Mouse (Mus musculus) embryonic facial prominence, embryonic 13.5 days (tissue): ENCODE data around the gene R3hdml. TPM values are rescaled to one million over a fixed set of nuclear protein-coding genes. Genes with fewer than 3 reads are reported as not detected.

Experiments
- ATAC-seq: fragments of 200-750 bp; cut with Nextera tagmentation; 2 replicates; pipeline ENCODE4 v1.8.0; 2017; ENCODE audit warnings: low read depth; ENCODE audit not compliant: insufficient number of reproducible peaks, insufficient read depth, low FRiP score, low TSS enrichment
- H3K27ac ChIP-seq: fragments of 300-500 bp; sonication (generic); 2 replicates; pipeline ENCODE4 v1.5.1; 2015; ENCODE audit warnings: moderate library complexity, mild to moderate bottlenecking, inconsistent platforms
- H3K27me3 ChIP-seq: fragments of 300-500 bp; sonication (generic); 2 replicates; pipeline ENCODE4 v1.6.1; 2015; ENCODE audit warnings: mild to moderate bottlenecking, inconsistent platforms
- H3K36me3 ChIP-seq: fragments of 300-500 bp; sonication (generic); 2 replicates; pipeline ENCODE4 v1.6.1; 2015; ENCODE audit warnings: mild to moderate bottlenecking, inconsistent platforms
- H3K4me1 ChIP-seq: fragments of 300-500 bp; sonication (generic); 2 replicates; pipeline ENCODE4 v1.6.1; 2015; ENCODE audit warnings: inconsistent platforms
- H3K4me2 ChIP-seq: fragments of 300-500 bp; sonication (generic); 2 replicates; pipeline ENCODE4 v1.6.1; 2015; ENCODE audit warnings: moderate library complexity, mild to moderate bottlenecking, inconsistent platforms
- H3K4me3 ChIP-seq: fragments of 300-500 bp; sonication (generic); 2 replicates; pipeline ENCODE4 v1.5.1; 2015; ENCODE audit warnings: mild to moderate bottlenecking, inconsistent platforms
- H3K9ac ChIP-seq: fragments of 300-500 bp; sonication (generic); 2 replicates; pipeline ENCODE4 v1.6.1; 2015; ENCODE audit warnings: mild to moderate bottlenecking, inconsistent platforms
- H3K9me3 ChIP-seq: fragments of 300-500 bp; sonication (generic); 2 replicates; pipeline ENCODE4 v1.6.1; 2016; ENCODE audit warnings: inconsistent platforms
- WGBS: fragments of 180-500 bp; shearing (Covaris S2); methylation state at CpG from one replicate; pipeline ENCODE4 v1.1.7; 2015; ENCODE audit warnings: mixed read lengths; 5-methylcytosine and 5-hydroxymethylcytosine counted together
- polyA plus RNA-seq: library from polyadenylated mRNA; unstranded; fragments of >200 nt; fragmentation: Nextera tagmentation; extraction: Ambion mirVana; gene quantifications from 2 replicates; pipeline ENCODE4 v1.2.1, GENCODE M21; 2015

The R3hdml gene
- polyA plus RNA-seq, 1 experiment from 2014 or later = not detected

DNA sequence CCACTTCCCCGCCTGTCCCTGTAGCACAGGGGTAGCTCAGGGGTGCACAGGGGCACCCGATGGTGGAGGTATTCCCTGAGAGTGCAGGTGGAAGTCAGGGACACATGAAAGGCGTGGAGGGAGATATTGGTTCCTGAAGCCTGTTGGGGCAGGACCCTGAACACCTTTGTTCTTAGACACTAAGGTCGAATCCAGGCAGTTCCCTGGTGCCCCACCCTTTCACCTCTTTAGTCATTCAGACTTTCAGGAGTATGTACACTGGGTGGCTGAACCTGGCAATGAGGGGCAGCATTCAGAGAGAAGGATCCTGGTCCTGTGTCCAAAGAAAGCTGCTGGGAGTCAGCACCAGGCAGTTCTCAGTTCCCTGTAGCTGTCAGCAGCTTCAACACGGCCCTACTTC, 29.7 kb upstream of the R3hdml start:
- no peak for ATAC-seq
- peaks cover 22% of the 10 kb centered on the region for H3K27me3 ChIP-seq
- H3K27ac ChIP-seq = no peak overlapping the region
- H3K36me3 ChIP-seq = peaks cover 6% of the 10 kb centered on the region
- H3K4me1 ChIP-seq = no peaks in the 10 kb centered on the region
- H3K9me3 ChIP-seq = no peaks in the 10 kb centered on the region
- H3K4me3 ChIP-seq = no peak overlapping the region
- H3K9ac ChIP-seq = no peak overlapping the region
- 86% methylated on average over 5 of the region's 5 CpGs for WGBS
- H3K4me2 ChIP-seq = no peak overlapping the region

GRCm38 (mm10) chr2:163462801-163463200, 29.3 kb upstream of the R3hdml start:
- no peak overlapping the region for H3K27ac ChIP-seq
- no peak overlapping the region for H3K4me3 ChIP-seq
- no peaks in the 10 kb centered on the region for H3K4me1 ChIP-seq
- peaks cover 20% of the 10 kb centered on the region for H3K27me3 ChIP-seq
- no peaks in the 10 kb centered on the region for H3K9me3 ChIP-seq
- H3K4me2 ChIP-seq = no peak overlapping the region
- H3K9ac ChIP-seq = no peak overlapping the region
- ATAC-seq = no peak
- WGBS = 77% methylated on average over 11 of the region's 11 CpGs
- H3K36me3 ChIP-seq = peaks cover 9% of the 10 kb centered on the region

- H3K9ac ChIP-seq = no peak overlapping the region
- no peaks in the 10 kb centered on the region for H3K9me3 ChIP-seq
- WGBS = 65% methylated on average over 10 of the region's 10 CpGs
- peaks cover 15% of the 10 kb centered on the region for H3K27me3 ChIP-seq
- H3K4me3 ChIP-seq = no peak overlapping the region
- no peak for ATAC-seq
- no peak overlapping the region for H3K4me2 ChIP-seq
- H3K36me3 ChIP-seq = peaks cover 15% of the 10 kb centered on the region
- no peaks in the 10 kb centered on the region for H3K4me1 ChIP-seq
- H3K27ac ChIP-seq = no peak overlapping the region
Observed at GRCm38 (mm10) chr2:163463251-163463769, 28.8 kb upstream of the R3hdml start.

DNA sequence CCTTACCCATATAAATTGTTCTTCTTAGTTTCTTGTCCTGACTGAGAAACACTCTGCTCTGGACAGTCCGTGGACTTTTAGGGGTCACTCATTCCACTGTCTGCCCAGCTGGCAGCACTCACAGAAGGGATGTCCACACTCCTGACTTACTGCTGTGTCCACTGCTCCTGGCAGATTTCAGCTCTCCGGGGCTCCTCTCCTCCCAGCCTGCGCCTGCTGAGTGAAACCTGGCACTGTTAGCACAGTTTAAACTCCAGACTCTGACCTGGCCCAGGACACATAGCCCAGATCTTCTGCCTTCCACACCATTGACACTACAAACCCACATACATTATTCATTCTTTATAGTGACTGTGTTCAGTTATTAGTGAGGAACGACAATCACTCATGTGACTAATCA, 28.1 kb upstream of the R3hdml start:
- peaks cover 8% of the 10 kb centered on the region for H3K27me3 ChIP-seq
- no peaks in the 10 kb centered on the region for H3K9me3 ChIP-seq
- peaks cover 21% of the 10 kb centered on the region for H3K36me3 ChIP-seq
- WGBS = 71% methylated on average over 4 of the region's 4 CpGs
- H3K27ac ChIP-seq = no peak overlapping the region
- no peaks in the 10 kb centered on the region for H3K4me1 ChIP-seq
- H3K9ac ChIP-seq = no peak overlapping the region
- ATAC-seq = no peak
- no peak overlapping the region for H3K4me3 ChIP-seq
- no peak overlapping the region for H3K4me2 ChIP-seq

DNA sequence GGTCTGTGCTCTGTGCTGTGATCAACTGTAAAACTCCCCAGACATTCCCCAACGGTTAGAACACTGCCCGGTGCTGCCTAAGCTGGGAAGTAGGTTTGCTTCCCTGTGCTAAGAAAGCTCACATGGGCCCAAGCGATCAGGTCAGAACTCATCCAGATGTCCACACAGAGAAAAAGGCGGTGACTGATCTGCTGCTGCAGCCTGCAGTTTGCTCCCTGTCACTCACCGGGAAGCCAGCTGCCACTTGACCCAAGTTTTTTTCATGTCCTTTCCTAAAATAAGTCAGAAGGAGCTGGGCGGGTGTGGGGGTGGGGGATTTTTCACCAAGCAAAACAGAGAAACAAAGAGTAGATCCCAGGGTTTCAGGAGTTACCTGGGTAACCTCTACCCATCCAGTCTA, 27.6 kb upstream of the R3hdml start:
- H3K4me2 ChIP-seq = no peak overlapping the region
- H3K4me1 ChIP-seq = no peaks in the 10 kb centered on the region
- H3K9ac ChIP-seq = no peak overlapping the region
- no peak overlapping the region for H3K4me3 ChIP-seq
- H3K36me3 ChIP-seq = peaks cover 26% of the 10 kb centered on the region
- ATAC-seq = no peak
- WGBS = 57% methylated on average over 6 of the region's 6 CpGs
- no peak overlapping the region for H3K27ac ChIP-seq
- peaks cover 3% of the 10 kb centered on the region; the same call in 1 of the 2 replicates for H3K27me3 ChIP-seq
- H3K9me3 ChIP-seq = no peaks in the 10 kb centered on the region

DNA sequence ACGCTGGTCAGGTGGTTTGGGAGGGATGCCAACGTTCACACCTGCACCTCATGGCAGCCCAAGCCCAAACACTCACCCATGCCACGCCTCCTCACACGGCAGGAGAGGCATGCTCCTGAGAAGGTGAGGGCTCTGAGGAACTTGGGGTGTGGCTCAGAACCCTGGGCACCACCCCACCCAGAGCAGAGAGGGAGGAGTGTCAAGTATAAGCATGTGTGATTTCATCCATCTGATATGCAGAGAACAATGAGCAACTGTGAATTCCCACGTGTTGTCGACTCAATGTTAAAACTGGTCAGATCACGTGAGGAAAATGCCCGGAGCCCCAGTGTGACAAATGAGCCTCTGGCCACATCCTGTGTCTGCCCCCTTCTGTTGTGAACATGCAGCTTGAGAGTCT, 25.3 kb upstream of the R3hdml start:
- H3K9ac ChIP-seq = no peak overlapping the region
- no peak overlapping the region for H3K27ac ChIP-seq
- no peak for ATAC-seq
- no peak overlapping the region for H3K4me2 ChIP-seq
- WGBS = 75% methylated on average over 8 of the region's 8 CpGs
- no peaks in the 10 kb centered on the region for H3K27me3 ChIP-seq
- peaks cover 8% of the 10 kb centered on the region for H3K4me1 ChIP-seq
- no peaks in the 10 kb centered on the region for H3K9me3 ChIP-seq
- H3K36me3 ChIP-seq = peaks cover 30% of the 10 kb centered on the region
- H3K4me3 ChIP-seq = no peak overlapping the region

GRCm38 (mm10) chr2:163467585-163467984, 24.5 kb upstream of the R3hdml start:
- ATAC-seq = no peak
- Histone ChIP-seq H3K9me3 (no peaks in the 10 kb centered on the region), H3K27me3 (no peaks in the 10 kb centered on the region), H3K27ac (no peak overlapping the region), H3K36me3 (peaks cover 30% of the 10 kb centered on the region), H3K9ac (no peak overlapping the region), H3K4me3 (no peak overlapping the region), H3K4me1 (peaks cover 9% of the 10 kb centered on the region), H3K4me2 (no peak overlapping the region)
- WGBS = 91% methylated on average over 6 of the region's 6 CpGs

DNA sequence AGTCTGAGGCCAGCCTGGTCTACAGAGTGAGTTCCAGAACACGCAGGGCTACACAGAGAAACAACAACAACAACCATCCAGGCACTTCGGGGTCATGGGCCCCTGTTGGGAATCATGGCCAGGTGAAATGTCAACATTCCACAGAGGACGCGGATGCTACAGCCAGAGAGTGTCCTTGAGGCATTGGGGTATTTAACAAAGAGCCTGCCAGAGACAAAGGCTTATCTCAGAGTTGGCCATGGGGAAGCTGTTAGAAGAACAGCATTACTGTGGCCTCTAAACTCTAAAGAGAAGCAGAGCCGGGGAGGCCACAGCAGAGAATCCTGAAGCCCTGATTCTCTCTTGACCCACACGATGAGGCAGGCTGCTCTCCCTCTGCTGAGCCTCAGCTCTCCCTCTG, 23.3 kb upstream of the R3hdml start:
- Histone ChIP-seq H3K36me3 (peaks cover 30% of the 10 kb centered on the region), H3K27ac (no peak overlapping the region), H3K9me3 (no peaks in the 10 kb centered on the region), H3K27me3 (no peaks in the 10 kb centered on the region), H3K9ac (no peak overlapping the region), H3K4me3 (no peak overlapping the region), H3K4me1 (peaks cover 9% of the 10 kb centered on the region), H3K4me2 (no peak overlapping the region)
- 91% methylated on average over 6 of the region's 6 CpGs for WGBS
- no peak for ATAC-seq

DNA sequence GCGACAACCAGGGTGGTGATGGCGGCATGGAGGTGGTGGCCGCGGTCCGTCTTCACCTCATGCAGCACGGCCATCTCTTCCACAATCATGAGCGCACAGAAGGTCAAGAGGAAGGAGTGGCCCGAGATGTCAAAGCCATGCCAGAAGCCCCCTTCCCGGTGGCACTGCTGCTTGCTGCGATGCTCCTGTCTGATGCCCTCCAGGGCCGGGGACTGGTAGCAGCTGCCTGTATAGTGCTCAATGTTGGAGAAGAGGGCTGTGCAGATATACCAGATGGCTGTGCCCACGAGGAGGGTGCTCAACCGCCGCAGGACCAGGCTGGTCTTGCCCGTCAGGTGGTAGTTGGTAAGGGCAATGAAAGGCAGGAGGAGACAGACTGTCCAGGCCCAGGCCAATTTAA, 22.4 kb upstream of the R3hdml start:
- H3K4me2 ChIP-seq = no peak overlapping the region
- peaks cover 30% of the 10 kb centered on the region for H3K36me3 ChIP-seq
- H3K27ac ChIP-seq = no peak overlapping the region
- peaks cover 9% of the 10 kb centered on the region for H3K4me1 ChIP-seq
- no peaks in the 10 kb centered on the region for H3K9me3 ChIP-seq
- H3K4me3 ChIP-seq = no peak overlapping the region
- no peaks in the 10 kb centered on the region for H3K27me3 ChIP-seq
- ATAC-seq = no peak
- no peak overlapping the region for H3K9ac ChIP-seq
- 92% methylated on average over 15 of the region's 15 CpGs for WGBS

GRCm38 (mm10) chr2:163471136-163471535, 21.0 kb upstream of the R3hdml start:
- Histone ChIP-seq H3K4me3 (peak overlapping the region; percentile 89), H3K27ac (no peak overlapping the region), H3K36me3 (peaks cover 30% of the 10 kb centered on the region), H3K9me3 (no peaks in the 10 kb centered on the region), H3K27me3 (no peaks in the 10 kb centered on the region), H3K4me2 (peak overlapping the region; percentile 85), H3K4me1 (peaks cover 9% of the 10 kb centered on the region), H3K9ac (peak overlapping the region; percentile 89)
- 81% methylated on average over 3 of the region's 3 CpGs for WGBS
- ATAC-seq = no peak

- Histone ChIP-seq H3K4me2 (peak overlapping the region; percentile 85), H3K4me3 (peak overlapping the region; percentile 89), H3K27me3 (no peaks in the 10 kb centered on the region), H3K9me3 (no peaks in the 10 kb centered on the region), H3K9ac (peak overlapping the region; percentile 89), H3K36me3 (peaks cover 25% of the 10 kb centered on the region), H3K27ac (no peak overlapping the region), H3K4me1 (peaks cover 9% of the 10 kb centered on the region)
- 5% methylated on average over 36 of the region's 36 CpGs for WGBS
- peak; percentile 6; the same call in 1 of the 2 replicates for ATAC-seq
Observed at GRCm38 (mm10) chr2:163471710-163472465, 20.2 kb upstream of the R3hdml start.

DNA sequence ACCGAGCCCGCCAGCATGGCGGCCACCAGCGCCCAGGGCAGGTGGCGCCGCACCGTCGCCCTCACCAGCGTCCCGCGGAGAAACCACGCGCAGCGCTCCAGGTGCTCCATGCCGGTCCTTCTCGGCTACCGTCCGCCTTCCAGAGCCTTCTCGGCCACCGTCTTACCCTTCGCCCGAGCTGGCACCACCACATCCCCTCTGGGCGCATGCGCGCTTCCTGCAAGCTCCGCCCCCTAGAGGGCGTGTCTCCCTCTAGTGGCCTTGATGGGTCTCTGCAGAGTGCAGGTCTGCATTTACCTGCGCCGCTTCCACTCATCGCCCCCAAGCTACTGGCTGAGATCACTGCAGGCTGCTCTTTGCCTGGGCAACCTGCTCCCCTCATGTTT, 19.7 kb upstream of the R3hdml start, which contains the start of gene Fitm2:
Gene Fitm2 (minus strand): TSS at position 164 of the 386 bp plus-strand sequence.
- H3K4me2 ChIP-seq = peak within 1 kb of the TSS; percentile 85
- peak; percentile 92 for ATAC-seq
- H3K27ac ChIP-seq = no peak within 1 kb of the TSS
- H3K36me3 ChIP-seq = peaks cover 24% of the 10 kb centered on the region
- peak within 1 kb of the TSS; percentile 89 for H3K4me3 ChIP-seq
- H3K4me1 ChIP-seq = peaks cover 9% of the 10 kb centered on the region
- H3K9ac ChIP-seq = peak within 1 kb of the TSS; percentile 89
- under 1% methylated on average over 30 of the region's 30 CpGs for WGBS
- H3K9me3 ChIP-seq = no peaks in the 10 kb centered on the region
- no peaks in the 10 kb centered on the region for H3K27me3 ChIP-seq
